Mouse (Mus musculus): ENCODE results near the gene Ptges3l.
"Not testable (repeated sequence)": the region's sequence is repeated elsewhere in the genome, so short reads cannot be mapped to it uniquely, and the experiment has no call there.

The Ptges3l gene

GRCm38 (mm10) chr11:101424925-101425813 is at the start of gene Ptges3l, which contains the start of gene Rundc1:
TSS of gene Ptges3l (minus strand) at chr11:101425333.
TSS of gene Rundc1 (plus strand) at chr11:101425085.
- peak; percentile 94 for DNase-seq (ENCODE audit: low spot score)

- DNase-seq (ENCODE audit: low spot score) = no peak
Observed at GRCm38 (mm10) chr11:101474298-101474697, 49.2 kb upstream of the Ptges3l start.

DNA sequence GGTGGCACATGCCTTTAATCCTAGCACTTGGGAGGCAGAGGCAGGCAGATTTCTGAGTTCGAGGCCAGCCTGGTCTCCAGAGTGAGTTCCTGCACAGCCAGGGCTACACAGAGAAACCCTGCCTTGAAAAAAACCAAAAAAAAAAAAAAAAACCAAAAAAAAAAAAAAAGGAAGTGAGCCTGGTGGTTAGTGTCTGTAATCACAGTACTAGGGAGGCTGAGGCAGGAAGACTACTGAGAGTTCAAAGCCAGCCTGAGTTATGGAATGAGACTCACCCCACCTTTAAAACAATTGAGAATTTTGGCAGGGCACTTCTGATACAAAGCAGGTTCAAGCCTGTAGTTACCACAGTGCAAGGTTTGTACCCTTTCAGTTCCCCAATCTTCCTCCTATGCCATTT is 48.6 kb upstream of the Ptges3l start:
- DNase-seq (ENCODE audit: low spot score) = not testable (repeated sequence)

DNA sequence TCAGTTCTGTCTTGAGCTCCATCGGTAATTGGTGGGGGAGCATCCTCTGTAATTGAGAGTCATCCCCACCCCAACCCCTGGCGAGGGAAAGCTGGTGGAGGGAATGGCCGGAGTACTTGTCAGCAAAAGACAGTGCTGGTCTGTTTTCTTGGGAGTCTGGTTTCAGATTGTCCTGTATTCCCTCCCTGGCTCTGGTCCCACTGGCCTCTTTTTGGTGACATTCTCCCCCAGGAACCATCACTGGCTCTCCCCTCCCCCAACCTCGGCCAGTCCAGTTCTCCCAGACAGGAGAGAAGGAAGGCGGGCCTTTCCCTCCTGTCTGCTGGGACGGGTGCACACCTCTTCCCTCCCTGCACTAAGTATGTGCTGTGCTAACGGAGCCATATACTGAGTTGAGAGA is 47.2 kb upstream of the Ptges3l start:
- no peak for DNase-seq (ENCODE audit: low spot score)

DNA sequence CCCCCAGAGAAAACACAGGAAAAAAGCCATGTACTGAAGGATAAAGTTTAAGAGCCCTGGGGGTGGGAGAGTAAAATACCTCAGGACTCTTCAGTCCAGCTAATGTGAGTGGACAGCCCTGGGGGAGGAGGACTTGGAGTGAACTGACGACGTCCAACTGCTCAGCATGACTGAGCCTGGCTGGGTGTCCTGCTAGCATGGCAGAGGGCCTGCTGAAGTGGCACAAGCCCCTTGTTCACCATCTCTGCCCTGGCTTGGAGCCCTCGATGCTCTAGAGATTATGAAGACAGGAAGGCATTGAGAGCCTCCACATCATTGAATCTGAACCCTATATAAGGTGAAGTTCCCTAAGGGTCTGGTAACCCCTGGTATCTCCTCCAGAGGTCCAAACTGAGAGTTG is 46.8 kb upstream of the Ptges3l start:
- DNase-seq (ENCODE audit: low spot score) = no peak

- no peak for DNase-seq (ENCODE audit: low spot score)
Observed at GRCm38 (mm10) chr11:101470206-101470605, 45.1 kb upstream of the Ptges3l start.

- no peak for DNase-seq (ENCODE audit: low spot score)
Observed at GRCm38 (mm10) chr11:101469155-101469554, 44.0 kb upstream of the Ptges3l start.

DNA sequence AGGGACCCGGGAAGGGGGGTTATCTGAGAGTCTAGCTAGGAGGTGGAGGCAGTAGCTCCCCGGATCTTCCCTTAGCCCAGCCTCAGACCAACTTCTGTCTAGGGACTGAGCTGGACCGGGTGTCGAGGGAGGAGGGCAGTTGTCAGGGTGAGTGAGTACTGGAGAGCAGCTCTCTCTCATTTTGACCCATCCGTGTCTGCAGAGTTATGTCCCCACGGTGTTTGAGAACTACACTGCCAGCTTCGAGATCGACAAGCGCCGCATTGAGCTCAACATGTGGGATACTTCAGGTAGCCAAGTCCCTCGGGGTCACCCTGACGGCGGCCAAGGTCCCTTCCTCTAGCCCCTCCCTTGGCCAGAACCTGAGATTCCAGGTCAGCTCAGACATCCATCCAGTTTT is 43.6 kb upstream of the Ptges3l start:
- no peak for DNase-seq (ENCODE audit: low spot score)

DNA sequence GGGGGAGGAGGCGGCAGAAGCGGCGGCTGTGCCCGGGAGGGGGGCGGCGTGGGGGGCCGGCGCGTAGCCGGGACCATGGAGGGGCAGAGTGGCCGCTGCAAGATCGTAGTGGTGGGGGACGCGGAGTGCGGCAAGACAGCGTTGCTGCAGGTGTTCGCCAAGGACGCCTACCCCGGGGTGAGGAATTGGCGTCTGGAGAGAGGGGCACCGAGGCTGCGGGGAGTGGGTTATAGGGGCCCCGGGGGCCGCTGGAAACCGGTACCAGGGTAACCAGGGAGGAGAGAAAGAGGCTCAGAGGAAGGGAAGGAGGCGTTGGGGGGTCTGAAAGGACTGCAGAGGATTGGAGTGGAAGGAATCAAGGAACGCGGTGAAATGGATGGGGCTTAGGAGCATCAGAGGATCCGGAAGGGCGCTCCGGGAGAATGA is 43.1 kb upstream of the Ptges3l start:
- DNase-seq (ENCODE audit: low spot score) = no peak

DNA sequence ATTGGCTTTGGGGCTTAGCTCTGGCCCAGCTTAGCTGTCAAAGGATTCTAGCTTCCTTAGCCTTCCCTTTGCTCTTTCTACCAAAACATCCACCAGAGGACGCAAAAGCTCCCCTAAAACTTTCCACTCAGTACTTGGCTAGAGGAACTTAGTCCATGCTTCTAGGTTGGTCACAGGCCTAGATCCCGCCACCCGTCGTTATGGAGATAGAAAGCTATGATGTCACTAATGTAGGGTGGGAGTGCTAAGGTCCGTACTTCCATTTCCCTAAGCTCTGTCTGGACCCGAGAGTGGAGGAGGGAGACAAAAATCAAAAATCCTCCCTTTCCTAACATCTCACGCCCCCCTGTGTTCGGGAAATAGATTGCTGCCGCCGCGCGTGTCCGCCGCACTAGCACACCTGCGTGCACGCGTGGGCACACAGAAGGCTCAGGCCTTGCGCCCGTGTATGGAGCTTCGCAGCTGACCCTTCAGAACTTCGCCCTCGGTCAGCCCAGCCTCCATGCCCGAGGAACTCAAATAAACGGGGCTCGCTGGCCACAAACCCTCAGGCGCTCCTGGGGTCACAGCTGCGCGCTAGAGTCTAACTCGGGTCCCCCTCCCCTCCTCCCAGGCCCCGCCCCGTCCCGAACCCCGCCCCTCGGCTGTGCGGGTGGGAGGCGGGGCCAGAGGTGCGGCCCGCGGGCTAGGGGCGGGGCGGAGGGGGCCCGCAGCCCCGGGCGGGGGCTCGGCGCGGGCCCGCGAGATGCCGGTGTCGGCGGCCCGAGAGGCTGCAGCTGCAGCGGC is 42.5 kb upstream of the Ptges3l start:
- DNase-seq (ENCODE audit: low spot score) = peak; percentile 65

GRCm38 (mm10) chr11:101466552-101466950 is 41.4 kb upstream of the Ptges3l start:
- not testable (repeated sequence) for DNase-seq (ENCODE audit: low spot score)

DNA sequence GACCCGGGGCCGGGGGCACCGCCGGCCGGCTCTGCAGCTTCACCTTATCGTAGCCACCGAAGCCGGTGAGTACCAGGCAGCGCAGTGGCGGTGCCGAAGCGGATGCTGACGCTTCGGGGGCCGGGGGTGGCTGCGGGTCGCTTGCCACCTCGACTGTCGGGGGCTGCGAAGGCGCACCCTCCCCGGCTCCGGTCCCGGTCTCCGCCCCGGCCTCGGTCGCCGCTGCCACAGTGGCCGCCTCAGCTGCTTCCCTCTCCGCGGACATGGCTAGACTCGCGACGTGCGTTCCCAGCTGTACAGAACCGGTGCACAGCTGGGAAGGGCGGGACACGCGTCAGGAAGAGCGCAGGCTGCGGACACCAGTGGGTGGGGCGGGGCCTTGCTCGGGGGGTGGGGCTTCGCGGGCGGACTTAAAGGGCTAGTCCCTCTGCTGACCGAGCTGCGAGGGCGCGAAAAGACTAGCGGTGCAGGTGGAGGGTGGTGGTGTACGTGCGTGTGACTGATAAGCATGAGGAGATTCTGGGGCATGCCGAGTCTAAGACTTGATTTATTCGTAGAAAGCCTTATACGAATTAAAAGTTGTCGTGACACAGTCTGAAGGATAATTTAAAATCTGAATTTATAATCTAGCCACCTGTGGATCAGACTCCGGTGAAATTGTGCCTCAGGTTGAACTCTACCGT is 40.9 kb upstream of the Ptges3l start, which contains the start of gene Vat1:
Gene Vat1 (minus strand): TSS at position 362 of the 683 bp plus-strand sequence.
- DNase-seq (ENCODE audit: low spot score) = no peak

DNA sequence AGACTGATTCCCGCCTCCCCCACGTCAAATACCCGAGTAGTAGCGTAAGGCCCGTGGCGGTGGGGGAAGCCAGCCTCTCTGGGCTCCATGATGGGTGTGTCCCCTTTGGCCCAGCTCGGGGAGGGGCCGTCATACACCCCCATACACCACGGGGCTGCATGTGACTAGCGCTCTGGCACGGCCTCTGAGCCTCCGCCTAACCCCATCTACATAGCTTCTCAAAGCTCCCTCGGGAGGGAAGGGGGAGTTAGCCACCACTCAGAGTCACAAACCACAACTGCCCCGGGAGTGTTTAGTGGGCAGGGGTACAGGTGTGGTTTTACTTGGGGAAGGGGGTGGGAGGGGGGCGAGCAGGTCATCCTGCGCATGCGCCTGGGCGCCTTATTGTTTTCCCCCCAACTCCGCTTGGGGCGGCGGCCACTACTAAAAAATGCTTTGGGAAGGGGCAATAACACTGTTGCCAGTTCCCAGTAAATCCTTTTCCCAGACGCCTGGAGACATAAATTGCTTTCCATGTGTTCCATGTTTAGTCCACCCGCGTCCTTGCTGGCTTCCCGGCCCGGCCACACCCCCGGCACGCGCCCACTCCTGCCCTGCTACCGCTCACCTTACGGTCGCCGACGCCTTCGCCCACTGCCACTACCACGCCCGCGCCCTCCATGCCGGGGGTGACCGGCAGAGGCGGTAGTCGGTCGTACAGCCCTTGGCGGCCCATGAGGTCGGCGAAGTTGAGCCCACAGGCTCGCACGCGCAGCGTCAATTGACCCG is 40.2 kb upstream of the Ptges3l start:
- no peak for DNase-seq (ENCODE audit: low spot score)

- no peak for DNase-seq (ENCODE audit: low spot score)
Observed at GRCm38 (mm10) chr11:101464211-101465100, 39.3 kb upstream of the Ptges3l start, which contains the start of gene Rnd2. TSS of gene Rnd2 (plus strand) at chr11:101464999.

DNA sequence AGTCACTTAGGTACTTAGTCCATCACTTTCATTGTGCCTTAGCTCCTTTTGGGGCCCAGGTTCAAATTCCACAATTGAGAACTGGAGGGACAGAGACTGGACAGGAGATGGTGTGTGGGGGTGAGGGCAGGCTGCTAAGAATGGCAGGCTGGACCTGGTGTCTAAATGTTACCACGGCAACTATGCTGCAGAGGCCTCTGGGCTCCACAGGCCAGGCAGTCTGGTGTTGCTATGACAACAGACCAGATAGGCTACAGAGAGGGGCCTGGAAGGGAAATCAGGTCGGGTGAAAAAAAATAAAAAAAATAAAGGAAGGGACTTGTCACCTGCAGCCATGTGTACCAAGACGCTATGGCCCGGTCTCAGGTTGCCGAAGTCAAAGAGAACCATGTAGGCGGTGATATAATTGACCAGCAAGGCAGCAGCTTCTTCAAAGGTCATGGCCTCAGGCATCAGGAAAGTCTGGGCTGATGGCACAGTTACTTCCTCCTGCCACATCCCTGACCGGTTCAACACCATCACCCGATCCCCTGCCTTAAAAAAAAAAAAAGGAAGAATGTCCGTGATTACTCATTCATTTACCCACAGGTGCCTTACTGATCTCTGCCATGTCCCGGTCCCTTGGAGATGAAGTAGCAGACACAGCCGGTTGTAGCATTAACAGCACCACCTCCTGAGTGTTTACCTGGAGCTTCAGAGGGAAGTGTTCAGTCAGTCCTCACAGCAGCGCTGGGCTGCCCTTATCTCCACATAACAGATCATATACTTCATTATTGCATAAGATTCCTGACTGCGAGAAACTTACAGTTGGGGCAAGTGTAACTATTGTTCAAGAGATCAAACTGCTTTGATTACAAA is 37.7 kb upstream of the Ptges3l start:
- no peak for DNase-seq (ENCODE audit: low spot score)

DNA sequence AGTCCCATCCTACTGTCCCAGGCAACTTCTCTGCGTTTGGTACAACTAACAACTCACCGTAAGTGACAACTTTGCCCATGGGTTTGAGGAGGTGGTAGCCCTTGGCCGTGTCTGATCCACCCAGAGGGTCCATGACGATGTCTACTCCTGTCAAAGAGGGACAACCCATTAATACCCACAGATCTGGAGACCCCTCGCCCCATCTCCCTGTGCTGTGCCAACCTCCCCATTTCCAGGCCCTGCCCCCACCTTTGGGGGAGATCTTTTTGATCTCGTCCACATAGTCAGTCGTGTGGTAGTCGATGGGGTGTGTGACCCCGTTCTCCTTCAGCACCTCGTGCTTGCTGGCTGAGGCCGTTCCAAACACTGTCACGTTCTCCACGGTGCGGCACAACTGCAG is 37.0 kb upstream of the Ptges3l start:
- no peak for DNase-seq (ENCODE audit: low spot score)

GRCm38 (mm10) chr11:101460321-101460720 is 35.2 kb upstream of the Ptges3l start:
- no peak for DNase-seq (ENCODE audit: low spot score)

GRCm38 (mm10) chr11:101459716-101460115 is 34.6 kb upstream of the Ptges3l start:
- DNase-seq (ENCODE audit: low spot score) = no peak

- DNase-seq (ENCODE audit: low spot score) = no peak
Observed at GRCm38 (mm10) chr11:101458217-101458616, 33.1 kb upstream of the Ptges3l start.

Measured in left cerebral cortex, adult 11 months (tissue).